Mouse (Mus musculus) B cell, adult 67 days (primary cell): ENCODE data around the gene Fam122a. TPM values are rescaled to one million over a fixed set of nuclear protein-coding genes. Genes with fewer than 3 reads are reported as not detected.

Experiments
- total RNA-seq, 2 experiments: library from RNA; stranded (reverse); gene quantifications; 4 replicates each; pipeline ENCODE4 v1.2.4; 2023

Fam122a gene
- 10 to 100 TPM; 40.5 to 56.9 TPM for total RNA-seq

GRCm38 (mm10) chr19:24476929-24477882 lies at the start of gene Fam122a:
Fam122a (minus strand) TSS chr19:24477356.

Other genes with a start within 250 kb of the Fam122a start
- 10 to 100 TPM; 10.7 to 11.7 TPM for gene Fxn, start 196.8 kb downstream of the Fam122a start, total RNA-seq
- 10 to 100 TPM; 19.0 to 19.8 TPM for gene Pip5k1b, start 78.5 kb upstream of the Fam122a start, total RNA-seq
- gene Tmem252, start 196.7 kb upstream of the Fam122a start, total RNA-seq = not detected